Mouse (Mus musculus): ENCODE measurements around the gene Rhod. TPM values are rescaled to one million over a fixed set of nuclear protein-coding genes. Genes with fewer than 3 reads are reported as not detected.

Gene Rhod
- total RNA-seq, 1 experiment = 15.5 TPM

DNA sequence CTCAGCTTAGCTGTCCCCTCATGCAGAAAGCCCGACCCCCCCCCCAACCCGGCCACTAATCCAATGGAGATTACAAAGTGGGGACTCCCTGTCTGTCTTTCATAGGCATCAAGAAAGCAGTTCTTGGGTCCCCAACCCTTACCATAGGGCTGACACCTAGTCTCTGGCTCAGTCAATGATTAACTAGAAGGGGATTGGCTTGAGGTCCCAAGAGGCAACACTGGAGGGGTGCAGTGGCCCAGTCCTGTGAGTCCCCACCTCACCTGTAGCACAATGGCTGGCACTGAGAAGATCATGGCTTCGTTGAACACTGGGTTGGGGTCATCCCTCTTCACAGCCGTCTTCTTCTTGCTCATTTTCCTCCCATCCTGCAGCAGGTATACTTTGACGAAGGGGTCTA, 11.4 kb upstream of the Rhod start:
- no peak for DNase-seq (ENCODE audit: low read depth, low spot score)
- Histone ChIP-seq H3K36me3 (ENCODE audit: control insufficient read depth, insufficient read depth, low read length, poor library complexity, severe bottlenecking) (no peaks in the 10 kb centered on the region; the same call in 1 of the 2 replicates), H3K9me3 (ENCODE audit: control insufficient read depth, insufficient read depth, low read depth, low read length) (no peaks in the 10 kb centered on the region), H3K4me1 (ENCODE audit: control insufficient read depth in 2 of 2, insufficient read depth in 2 of 2, low read length in 2 of 2, poor library complexity in 1 of 2) (peaks cover 0 to 16% of the 10 kb centered on the region in 2 experiments; a peak in 2 of 4 replicates), H3K4me3 (ENCODE audit: insufficient read depth in 1 of 2, low read depth in 1 of 2, low read length in 2 of 2, poor library complexity in 1 of 2, severe bottlenecking in 1 of 2) (no peak overlapping the region), H3K9ac (ENCODE audit: insufficient read depth, low read depth, low read length, poor library complexity, severe bottlenecking) (no peak overlapping the region), H3K27ac (ENCODE audit: insufficient read depth, low read depth, low read length, poor library complexity, severe bottlenecking) (no peak overlapping the region)
- no peak for TF ChIP-seq HCFC1 (IDR thresholded peaks at IDR 0.05; ENCODE audit: borderline replicate concordance, insufficient read depth, low read length)
- TF ChIP-seq MAFK (IDR thresholded peaks at IDR 0.05; ENCODE audit: insufficient read depth, low read depth, low read length) = no peak
- no peak for TF ChIP-seq CHD2 (IDR thresholded peaks at IDR 0.05; ENCODE audit: low read depth, low read length)
- no peak for TF ChIP-seq ZNF384 (IDR thresholded peaks at IDR 0.05; ENCODE audit: low read depth, low read length)
- no peak for TF ChIP-seq ZC3H11A (IDR thresholded peaks at IDR 0.05; ENCODE audit: borderline replicate concordance, low read depth, low read length)
- in situ Hi-C loops (cut with MboI; ENCODE audit: low sequenced_read_pairs in 2 of 2, unreplicated experiment in 2 of 2) = no loop called here

DNA sequence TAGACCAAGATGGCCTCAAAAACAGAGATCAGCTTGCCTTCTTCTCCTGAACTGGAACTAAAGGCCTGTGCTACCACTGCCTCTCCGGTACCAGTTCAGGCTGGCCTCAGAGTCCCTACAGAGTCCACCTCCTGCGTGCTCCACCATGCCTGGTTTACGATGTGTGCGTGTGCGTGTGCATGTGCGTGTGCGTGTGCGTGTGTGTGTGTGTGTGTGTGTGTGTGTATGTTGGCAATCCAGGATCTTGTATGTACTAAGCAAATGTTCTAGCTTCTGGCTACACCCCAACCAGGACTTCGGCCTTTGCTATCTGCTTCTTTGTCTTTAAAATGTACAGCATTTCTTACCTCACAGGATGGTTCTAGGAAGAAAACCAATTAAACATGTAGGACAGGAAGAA, 10.0 kb upstream of the Rhod start:
- in situ Hi-C loops (cut with MboI; ENCODE audit: low sequenced_read_pairs in 2 of 2, unreplicated experiment in 2 of 2) = no loop called here
- TF ChIP-seq MAFK (IDR thresholded peaks at IDR 0.05; ENCODE audit: insufficient read depth, low read depth, low read length) (no peak), ZC3H11A (IDR thresholded peaks at IDR 0.05; ENCODE audit: borderline replicate concordance, low read depth, low read length) (no peak), HCFC1 (IDR thresholded peaks at IDR 0.05; ENCODE audit: borderline replicate concordance, insufficient read depth, low read length) (no peak), ZNF384 (IDR thresholded peaks at IDR 0.05; ENCODE audit: low read depth, low read length) (no peak), CHD2 (IDR thresholded peaks at IDR 0.05; ENCODE audit: low read depth, low read length) (no peak)
- H3K36me3 ChIP-seq (ENCODE audit: control insufficient read depth, insufficient read depth, low read length, poor library complexity, severe bottlenecking) = no peaks in the 10 kb centered on the region; the same call in 1 of the 2 replicates
- DNase-seq (ENCODE audit: low read depth, low spot score) = no peak
- no peak overlapping the region for H3K27ac ChIP-seq (ENCODE audit: insufficient read depth, low read depth, low read length, poor library complexity, severe bottlenecking)
- H3K9ac ChIP-seq (ENCODE audit: insufficient read depth, low read depth, low read length, poor library complexity, severe bottlenecking) = no peak overlapping the region
- peaks cover 0 to 19% of the 10 kb centered on the region in 2 experiments; a peak in 2 of 4 replicates for H3K4me1 ChIP-seq (ENCODE audit: control insufficient read depth in 2 of 2, insufficient read depth in 2 of 2, low read length in 2 of 2, poor library complexity in 1 of 2)
- no peak overlapping the region for H3K4me3 ChIP-seq (ENCODE audit: insufficient read depth in 1 of 2, low read depth in 1 of 2, low read length in 2 of 2, poor library complexity in 1 of 2, severe bottlenecking in 1 of 2)
- no peaks in the 10 kb centered on the region for H3K9me3 ChIP-seq (ENCODE audit: control insufficient read depth, insufficient read depth, low read depth, low read length)

DNA sequence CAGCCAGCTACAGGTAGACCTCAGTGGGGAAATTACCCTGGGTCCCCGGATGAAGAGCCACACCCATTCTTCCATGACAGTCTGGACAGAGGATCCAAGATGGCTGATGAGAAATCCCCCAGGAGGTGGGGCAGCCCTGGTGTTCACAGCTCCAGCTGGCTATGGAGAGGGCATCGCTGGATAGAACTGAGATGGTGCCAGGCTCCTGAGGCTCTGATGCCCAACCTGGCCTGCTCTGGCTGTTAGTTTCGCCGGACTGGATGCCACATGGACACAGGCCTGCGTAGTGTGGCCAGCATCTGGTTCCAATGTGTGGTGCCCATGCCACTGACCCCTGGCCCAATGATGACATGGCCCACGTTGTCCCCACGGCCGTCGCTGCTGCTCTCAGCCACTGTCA, 8.2 kb upstream of the Rhod start:
- no peak overlapping the region for H3K4me3 ChIP-seq (ENCODE audit: insufficient read depth in 1 of 2, low read depth in 1 of 2, low read length in 2 of 2, poor library complexity in 1 of 2, severe bottlenecking in 1 of 2)
- H3K9me3 ChIP-seq (ENCODE audit: control insufficient read depth, insufficient read depth, low read depth, low read length) = no peaks in the 10 kb centered on the region
- H3K4me1 ChIP-seq (ENCODE audit: control insufficient read depth in 2 of 2, insufficient read depth in 2 of 2, low read length in 2 of 2, poor library complexity in 1 of 2) = peaks cover 0 to 16% of the 10 kb centered on the region in 2 experiments; a peak in 2 of 4 replicates
- H3K27ac ChIP-seq (ENCODE audit: insufficient read depth, low read depth, low read length, poor library complexity, severe bottlenecking) = no peak overlapping the region
- TF ChIP-seq CHD2 (IDR thresholded peaks at IDR 0.05; ENCODE audit: low read depth, low read length) (no peak), ZC3H11A (IDR thresholded peaks at IDR 0.05; ENCODE audit: borderline replicate concordance, low read depth, low read length) (no peak), HCFC1 (IDR thresholded peaks at IDR 0.05; ENCODE audit: borderline replicate concordance, insufficient read depth, low read length) (no peak), ZNF384 (IDR thresholded peaks at IDR 0.05; ENCODE audit: low read depth, low read length) (no peak), MAFK (IDR thresholded peaks at IDR 0.05; ENCODE audit: insufficient read depth, low read depth, low read length) (no peak)
- peaks cover 3% of the 10 kb centered on the region; the same call in 1 of the 2 replicates for H3K36me3 ChIP-seq (ENCODE audit: control insufficient read depth, insufficient read depth, low read length, poor library complexity, severe bottlenecking)
- DNase-seq (ENCODE audit: low read depth, low spot score) = no peak
- in situ Hi-C loops (cut with MboI; ENCODE audit: low sequenced_read_pairs in 2 of 2, unreplicated experiment in 2 of 2) = no loop called here
- no peak overlapping the region for H3K9ac ChIP-seq (ENCODE audit: insufficient read depth, low read depth, low read length, poor library complexity, severe bottlenecking)

DNA sequence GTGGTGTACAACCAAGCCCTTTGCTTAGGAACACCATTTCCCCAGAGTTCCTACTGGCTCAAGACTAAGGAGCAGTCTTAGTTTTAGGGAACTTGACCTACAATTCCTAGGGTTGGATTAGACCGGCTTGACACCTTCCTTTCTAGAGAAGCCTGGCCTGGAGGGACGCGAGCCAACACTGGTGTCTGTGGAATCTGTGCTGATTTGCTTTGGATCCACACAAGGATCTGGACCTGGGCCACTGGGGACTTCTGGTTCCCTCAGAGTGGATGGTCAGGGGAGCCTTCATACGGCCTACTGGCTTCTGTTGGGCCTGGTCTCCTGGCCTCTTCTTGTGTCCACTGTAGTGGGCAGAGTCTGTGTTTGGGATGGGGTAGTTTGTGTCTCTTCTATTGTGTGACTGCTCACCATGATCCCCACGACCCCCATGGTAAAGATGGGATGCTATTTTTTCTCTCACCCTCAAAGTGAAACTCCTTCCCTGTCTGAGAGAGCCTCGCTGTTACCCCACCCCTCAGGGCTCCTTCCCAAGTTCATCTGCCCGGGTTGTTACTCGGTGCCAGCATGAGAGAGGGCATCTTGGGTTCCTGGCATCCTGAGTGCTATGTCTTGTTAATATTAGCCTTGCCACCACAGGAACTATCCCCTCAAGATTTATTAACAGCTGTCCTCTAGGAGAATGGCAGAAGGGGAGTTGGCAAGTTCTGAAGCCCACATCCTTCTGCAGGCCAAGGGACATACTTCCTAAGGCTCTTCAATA, 7.6 kb upstream of the Rhod start:
- DNase-seq (ENCODE audit: low read depth, low spot score) = no peak
- Histone ChIP-seq H3K36me3 (ENCODE audit: control insufficient read depth, insufficient read depth, low read length, poor library complexity, severe bottlenecking) (peaks cover 3% of the 10 kb centered on the region; the same call in 1 of the 2 replicates), H3K27ac (ENCODE audit: insufficient read depth, low read depth, low read length, poor library complexity, severe bottlenecking) (no peak overlapping the region), H3K4me1 (ENCODE audit: control insufficient read depth in 2 of 2, insufficient read depth in 2 of 2, low read length in 2 of 2, poor library complexity in 1 of 2) (peaks cover 0 to 14% of the 10 kb centered on the region in 2 experiments; a peak in 2 of 4 replicates), H3K9ac (ENCODE audit: insufficient read depth, low read depth, low read length, poor library complexity, severe bottlenecking) (no peak overlapping the region), H3K4me3 (ENCODE audit: insufficient read depth in 1 of 2, low read depth in 1 of 2, low read length in 2 of 2, poor library complexity in 1 of 2, severe bottlenecking in 1 of 2) (no peak overlapping the region), H3K9me3 (ENCODE audit: control insufficient read depth, insufficient read depth, low read depth, low read length) (no peaks in the 10 kb centered on the region)
- TF ChIP-seq ZC3H11A (IDR thresholded peaks at IDR 0.05; ENCODE audit: borderline replicate concordance, low read depth, low read length) = no peak
- no peak for TF ChIP-seq MAFK (IDR thresholded peaks at IDR 0.05; ENCODE audit: insufficient read depth, low read depth, low read length)
- TF ChIP-seq CHD2 (IDR thresholded peaks at IDR 0.05; ENCODE audit: low read depth, low read length) = no peak
- TF ChIP-seq HCFC1 (IDR thresholded peaks at IDR 0.05; ENCODE audit: borderline replicate concordance, insufficient read depth, low read length) = no peak
- in situ Hi-C loops (cut with MboI; ENCODE audit: low sequenced_read_pairs in 2 of 2, unreplicated experiment in 2 of 2) = no loop called here

Data from ES-E14 (cell line).